Mouse (Mus musculus) E14TG2a.4 (cell line): Measurements from ENCODE around the gene Nfat5.

ENCODE experiments used
- H3K27me3 ChIP-seq: 2 replicates; pipeline ENCODE4 v1.6.1; 2014; ENCODE audit warnings: low read length, control low read depth; ENCODE audit not compliant: insufficient read depth
- H3K36me3 ChIP-seq: 2 replicates; pipeline ENCODE4 v1.6.1; 2014; ENCODE audit warnings: low read length, control low read depth; ENCODE audit not compliant: insufficient read depth
- H3K4me1 ChIP-seq: replicated peaks from 2 replicates; pipeline ENCODE4 v1.6.1; 2014; ENCODE audit warnings: low read depth, low read length, control low read depth
- H3K4me3 ChIP-seq: replicated peaks from 2 replicates; pipeline ENCODE4 v1.5.1; 2014; ENCODE audit warnings: mild to moderate bottlenecking, low read length
- H3K9me3 ChIP-seq: 2 replicates; pipeline ENCODE4 v1.6.1; 2014; ENCODE audit warnings: low read length, control low read depth
- CTCF ChIP-seq: conservative IDR thresholded peaks from 2 replicates; pipeline ENCODE4 v1.5.1; 2014; ENCODE audit warnings: low read length
- NANOG ChIP-seq: IDR thresholded peaks from 2 replicates; pipeline ENCODE4 v1.6.1; 2014; ENCODE audit warnings: borderline replicate concordance, low read length, mixed read lengths
- POU5F1 ChIP-seq: IDR thresholded peaks from 2 replicates; pipeline ENCODE4 v1.6.1; 2014; ENCODE audit warnings: low read length, borderline replicate concordance

Gene Nfat5

GRCm38 (mm10) chr8:107395397-107395796, 102.1 kb downstream of the Nfat5 start:
- Histone ChIP-seq H3K4me3 (no peak overlapping the region), H3K27me3 (no peaks in the 10 kb centered on the region), H3K36me3 (no peaks in the 10 kb centered on the region), H3K9me3 (no peaks in the 10 kb centered on the region), H3K4me1 (peaks cover 38% of the 10 kb centered on the region)
- TF ChIP-seq POU5F1 (no peak), CTCF (no peak), NANOG (no peak)

GRCm38 (mm10) chr8:107396106-107396670, 102.9 kb downstream of the Nfat5 start:
- Histone ChIP-seq H3K27me3 (no peaks in the 10 kb centered on the region), H3K36me3 (no peaks in the 10 kb centered on the region), H3K9me3 (no peaks in the 10 kb centered on the region), H3K4me3 (no peak overlapping the region), H3K4me1 (peaks cover 36% of the 10 kb centered on the region)
- TF ChIP-seq POU5F1 = no peak
- no peak for TF ChIP-seq NANOG
- no peak for TF ChIP-seq CTCF

GRCm38 (mm10) chr8:107397665-107398064, 104.4 kb downstream of the Nfat5 start:
- Histone ChIP-seq H3K4me3 (no peak overlapping the region), H3K27me3 (no peaks in the 10 kb centered on the region), H3K4me1 (peaks cover 51% of the 10 kb centered on the region), H3K36me3 (no peaks in the 10 kb centered on the region), H3K9me3 (no peaks in the 10 kb centered on the region)
- TF ChIP-seq CTCF (no peak), NANOG (no peak), POU5F1 (no peak)

- no peaks in the 10 kb centered on the region for H3K27me3 ChIP-seq
- peaks cover 64% of the 10 kb centered on the region for H3K4me1 ChIP-seq
- H3K36me3 ChIP-seq = no peaks in the 10 kb centered on the region
- no peaks in the 10 kb centered on the region for H3K9me3 ChIP-seq
- peak overlapping the region; percentile 37; the same call in 1 of the 2 replicates for H3K4me3 ChIP-seq
- no peak for TF ChIP-seq NANOG
- TF ChIP-seq CTCF = no peak
- TF ChIP-seq POU5F1 = no peak
These were observed 106.2 kb downstream of the Nfat5 start for GRCm38 (mm10) chr8:107399495-107399894.

GRCm38 (mm10) chr8:107401866-107402265, 108.6 kb downstream of the Nfat5 start:
- no peaks in the 10 kb centered on the region for H3K9me3 ChIP-seq
- TF ChIP-seq POU5F1 = no peak
- no peak for TF ChIP-seq CTCF
- TF ChIP-seq NANOG = no peak
- H3K4me3 ChIP-seq = peak overlapping the region; percentile 76
- H3K36me3 ChIP-seq = no peaks in the 10 kb centered on the region
- H3K27me3 ChIP-seq = no peaks in the 10 kb centered on the region
- H3K4me1 ChIP-seq = peaks cover 81% of the 10 kb centered on the region

- Histone ChIP-seq H3K4me3 (peak within 1 kb of the TSS; percentile 76), H3K36me3 (no peaks in the 10 kb centered on the region), H3K27me3 (no peaks in the 10 kb centered on the region), H3K9me3 (no peaks in the 10 kb centered on the region), H3K4me1 (peaks cover 83% of the 10 kb centered on the region)
- TF ChIP-seq NANOG = no peak
- no peak for TF ChIP-seq POU5F1
- no peak for TF ChIP-seq CTCF
These were observed 109.9 kb downstream of the Nfat5 start, which contains the start of gene Nqo1 for GRCm38 (mm10) chr8:107403038-107403781. Gene Nqo1 (minus strand): TSS chr8:107403206.

- Histone ChIP-seq H3K9me3 (no peaks in the 10 kb centered on the region), H3K4me1 (peaks cover 87% of the 10 kb centered on the region), H3K4me3 (peak overlapping the region; percentile 76), H3K36me3 (peaks cover 5% of the 10 kb centered on the region), H3K27me3 (no peaks in the 10 kb centered on the region)
- TF ChIP-seq POU5F1 = no peak
These were observed 110.8 kb downstream of the Nfat5 start for GRCm38 (mm10) chr8:107404057-107404456.

GRCm38 (mm10) chr8:107405935-107406334, 112.7 kb downstream of the Nfat5 start:
- peaks cover 23% of the 10 kb centered on the region for H3K36me3 ChIP-seq
- no peaks in the 10 kb centered on the region for H3K27me3 ChIP-seq
- no peak overlapping the region for H3K4me3 ChIP-seq
- H3K9me3 ChIP-seq = no peaks in the 10 kb centered on the region
- H3K4me1 ChIP-seq = peaks cover 87% of the 10 kb centered on the region
- TF ChIP-seq POU5F1 (no peak), NANOG (no peak), CTCF (no peak)

GRCm38 (mm10) chr8:107411391-107411790, 118.1 kb downstream of the Nfat5 start:
- peaks cover 90% of the 10 kb centered on the region for H3K4me1 ChIP-seq
- TF ChIP-seq POU5F1 (no peak), CTCF (peak; percentile 68)
- H3K4me3 ChIP-seq = no peak overlapping the region
- H3K36me3 ChIP-seq = peaks cover 77% of the 10 kb centered on the region
- H3K27me3 ChIP-seq = no peaks in the 10 kb centered on the region
- no peaks in the 10 kb centered on the region for H3K9me3 ChIP-seq
